Mouse (Mus musculus): ENCODE data around the gene Itga4.

The Itga4 gene

DNA sequence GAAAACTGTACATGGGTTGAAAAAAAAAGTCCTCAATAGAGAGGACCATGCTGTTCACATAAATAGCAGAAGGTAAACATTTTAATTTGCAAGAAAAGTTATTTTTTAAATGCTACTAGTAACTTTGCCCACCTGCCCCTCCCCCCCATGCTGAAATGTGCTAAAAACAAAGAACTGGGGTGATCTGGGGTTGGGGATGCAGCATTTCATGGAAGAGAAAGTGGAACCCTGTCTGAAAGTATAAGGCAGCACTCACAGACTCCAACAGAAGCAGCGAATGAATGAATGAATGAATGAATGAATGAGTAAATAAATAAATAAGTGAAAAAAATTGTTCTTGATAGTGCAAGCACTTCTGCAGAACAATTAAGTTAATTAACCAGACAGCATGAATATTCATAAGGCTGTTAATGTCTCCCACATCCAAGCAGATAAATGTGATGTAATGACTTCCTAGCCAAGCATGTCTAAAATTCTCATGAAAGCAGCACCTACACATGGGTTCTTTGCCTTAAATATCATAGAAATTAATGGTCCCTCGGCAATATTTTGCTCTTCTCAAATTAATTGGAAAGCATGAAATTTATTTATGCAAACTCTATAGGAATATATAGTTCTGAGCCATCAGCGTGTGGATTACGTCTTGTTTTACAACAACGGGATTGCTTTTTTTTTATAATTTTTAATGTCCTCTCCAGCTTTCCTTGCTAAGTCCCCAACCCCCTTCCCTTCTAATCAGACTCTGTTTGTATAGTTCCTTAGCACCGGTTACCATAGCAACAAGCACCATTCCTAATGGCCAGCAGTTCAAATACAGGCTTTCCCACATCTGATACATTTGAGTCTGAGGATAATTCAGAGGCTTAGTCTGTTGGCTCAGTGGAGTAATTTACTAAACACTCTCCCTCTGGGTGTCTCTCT, 96.2 kb downstream of the Itga4 start:
- in situ Hi-C loops (cut with MboI, MseI): loop anchor here (25.0 kb wide), 1 partner anchor 311 kb away; no protein-coding TSS in a partner anchor

DNA sequence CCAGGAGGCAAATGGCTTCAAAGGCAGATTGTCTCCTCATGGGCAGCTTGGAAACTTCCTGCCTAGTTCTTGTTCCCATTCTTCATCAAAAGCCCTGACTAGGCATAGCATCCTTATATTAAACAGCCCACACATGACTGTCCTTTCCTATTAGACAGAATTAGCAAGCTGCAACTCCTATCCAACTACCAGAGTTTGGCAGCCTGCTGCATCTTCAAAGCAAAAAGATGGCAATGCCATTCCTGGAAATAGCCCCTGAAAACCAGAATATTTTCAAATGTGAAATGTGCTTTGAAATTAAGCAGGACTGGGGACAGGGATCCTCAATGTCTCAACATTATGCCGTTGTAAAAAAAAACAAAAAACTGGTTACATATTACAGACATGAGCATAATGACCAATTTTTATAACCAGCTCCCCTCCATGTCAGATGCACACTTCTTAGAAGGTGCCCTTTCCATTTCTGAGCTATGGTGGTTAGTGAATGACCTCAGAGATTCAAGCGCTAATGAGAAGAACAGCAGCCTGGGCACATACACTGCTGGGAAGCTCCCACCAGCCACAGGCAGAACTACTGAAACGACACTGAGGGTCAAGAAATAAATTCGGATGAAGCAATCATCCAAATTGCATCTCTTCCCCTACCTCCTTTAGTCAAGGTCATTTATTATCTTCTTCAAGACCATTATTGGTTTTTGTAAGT, 97.0 kb downstream of the Itga4 start:
- in situ Hi-C loops (cut with MboI, MseI): loop anchor here (25.0 kb wide), 1 partner anchor 310 kb away; no protein-coding TSS in a partner anchor

DNA sequence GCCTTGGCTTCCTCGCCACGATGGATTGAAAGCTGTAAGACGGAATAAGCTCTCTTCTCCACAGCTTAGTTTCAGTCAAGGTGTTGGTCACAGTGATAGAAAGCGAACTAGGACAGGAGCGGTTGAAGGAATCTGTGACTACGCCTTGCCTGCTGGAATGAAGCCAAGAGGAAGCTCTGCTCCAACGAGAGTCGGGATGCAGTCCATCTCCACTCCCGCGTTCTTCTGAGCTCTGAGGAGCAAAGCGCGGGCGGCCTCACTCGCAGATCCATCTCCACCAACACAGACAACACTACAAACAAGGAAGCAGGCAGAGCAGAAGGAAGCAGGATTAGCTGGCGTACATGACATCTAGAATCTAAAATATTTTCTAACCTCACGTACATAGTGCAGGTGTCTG, 99.5 kb downstream of the Itga4 start:
- in situ Hi-C loops (cut with MboI, MseI): loop anchor here (25.0 kb wide), 1 partner anchor 308 kb away; no protein-coding TSS in a partner anchor

DNA sequence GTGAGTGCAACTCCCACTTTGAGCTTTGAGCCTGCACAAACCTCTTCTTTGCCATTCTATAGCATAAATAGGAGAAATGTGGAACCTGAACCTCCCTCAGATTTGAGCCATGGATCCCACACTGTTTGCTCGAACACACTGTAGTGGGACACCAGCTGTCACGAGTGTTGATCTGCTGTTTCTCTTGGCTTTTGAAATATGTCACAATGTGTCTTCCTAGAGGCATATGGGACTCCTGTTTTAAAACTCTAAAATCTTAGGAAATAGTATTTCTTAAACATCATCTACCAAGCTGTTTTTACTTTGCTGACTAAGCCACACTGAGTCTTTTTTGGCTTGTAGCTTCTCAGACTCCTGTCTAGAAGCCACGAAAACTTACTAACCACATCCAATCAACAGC, 102.6 kb downstream of the Itga4 start:
- in situ Hi-C loops (cut with MboI, MseI): loop anchor here (25.0 kb wide), 1 partner anchor 304 kb away; no protein-coding TSS in a partner anchor

DNA sequence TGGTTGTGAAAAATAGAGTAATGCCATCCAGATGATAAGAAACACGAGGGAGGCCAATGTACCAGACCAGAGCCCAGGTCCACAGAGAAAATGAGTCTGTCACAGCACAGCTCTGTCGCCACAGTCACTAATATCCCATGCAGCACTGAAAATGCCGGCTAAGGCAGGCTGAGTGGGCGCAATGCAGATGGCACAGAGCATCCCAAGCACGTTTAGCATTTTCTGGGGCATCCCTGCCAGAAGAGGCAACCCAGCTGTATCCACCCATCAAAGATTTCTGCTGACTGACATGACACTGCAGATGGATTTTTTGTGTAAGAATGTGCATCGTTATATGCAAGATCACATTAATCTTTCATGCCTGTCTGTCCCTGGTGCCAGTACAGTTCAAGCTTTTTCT, 106.8 kb downstream of the Itga4 start:
- in situ Hi-C loops (cut with MboI, MseI): loop anchor here (25.0 kb wide), 1 partner anchor 300 kb away; no protein-coding TSS in a partner anchor

DNA sequence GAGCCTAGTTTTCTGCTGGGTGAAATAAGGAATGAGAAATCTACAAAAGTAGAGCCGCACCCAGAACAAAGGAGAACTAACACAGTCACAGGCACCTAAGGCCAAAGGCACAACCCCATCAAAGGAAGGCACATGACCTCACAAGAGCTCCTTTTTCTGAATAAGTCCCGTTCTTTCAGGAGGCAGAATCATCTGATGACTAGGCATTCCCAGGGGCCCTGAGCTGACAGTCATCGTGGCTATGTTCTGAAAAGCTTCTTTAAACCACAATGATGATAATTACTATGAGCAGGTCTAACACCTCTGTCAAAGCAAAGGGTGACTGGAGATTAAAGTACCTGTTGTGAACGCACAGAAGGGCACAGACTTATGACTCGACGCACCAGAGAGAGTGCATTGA, 108.7 kb downstream of the Itga4 start:
- in situ Hi-C loops (cut with MboI, MseI): loop anchor here (25.0 kb wide), 1 partner anchor 298 kb away; no protein-coding TSS in a partner anchor

DNA sequence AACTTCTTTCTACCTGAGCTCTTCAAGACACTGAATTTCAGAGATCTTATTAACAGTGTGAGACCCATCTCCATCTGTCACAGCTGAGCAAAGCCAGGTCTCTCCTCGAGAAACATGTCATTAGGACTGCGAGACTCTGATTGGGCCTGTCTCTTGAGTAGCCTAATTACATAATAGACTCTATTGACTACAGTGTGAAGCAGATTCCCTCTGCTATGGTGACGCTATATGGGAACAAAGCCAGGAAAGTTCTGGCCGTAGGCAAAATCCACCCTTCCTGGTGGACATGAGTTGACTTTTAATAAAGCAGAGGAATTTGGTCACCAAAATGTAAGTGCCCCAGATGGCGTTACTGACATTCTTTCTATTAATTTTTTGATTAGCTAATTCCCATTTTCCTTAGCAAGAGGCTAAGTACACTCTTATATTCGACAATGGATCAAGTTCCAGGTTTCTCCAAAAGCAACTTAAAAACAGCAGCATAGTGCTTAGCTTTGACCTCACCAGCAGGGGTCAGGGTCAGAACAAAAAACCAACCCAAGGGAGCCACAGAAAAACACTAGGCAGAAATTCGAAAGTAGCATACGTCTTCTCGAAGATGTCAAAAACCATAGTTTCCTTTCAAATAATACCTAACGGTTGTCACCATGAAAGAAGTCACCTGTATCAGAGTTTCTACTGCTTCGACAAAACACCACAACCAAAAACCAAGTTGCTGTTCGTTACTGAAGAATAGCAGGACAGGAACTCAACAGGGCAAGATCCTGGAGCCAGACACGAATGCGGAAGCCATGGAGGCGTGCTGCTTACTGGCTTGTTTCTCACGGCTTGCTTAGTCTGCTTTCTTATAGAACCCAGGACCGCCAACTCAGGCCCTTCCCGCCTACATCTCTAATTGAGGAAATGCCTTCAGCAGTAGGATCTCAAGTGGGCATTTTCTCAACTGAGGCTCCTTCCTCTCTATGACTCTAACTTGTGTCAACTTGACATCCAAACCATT, 112.5 kb downstream of the Itga4 start:
- in situ Hi-C loops (cut with MboI, MseI): loop anchor here (5.0 to 25.0 kb wide), 2 partner anchors 135 to 295 kb away; no protein-coding TSS in a partner anchor

DNA sequence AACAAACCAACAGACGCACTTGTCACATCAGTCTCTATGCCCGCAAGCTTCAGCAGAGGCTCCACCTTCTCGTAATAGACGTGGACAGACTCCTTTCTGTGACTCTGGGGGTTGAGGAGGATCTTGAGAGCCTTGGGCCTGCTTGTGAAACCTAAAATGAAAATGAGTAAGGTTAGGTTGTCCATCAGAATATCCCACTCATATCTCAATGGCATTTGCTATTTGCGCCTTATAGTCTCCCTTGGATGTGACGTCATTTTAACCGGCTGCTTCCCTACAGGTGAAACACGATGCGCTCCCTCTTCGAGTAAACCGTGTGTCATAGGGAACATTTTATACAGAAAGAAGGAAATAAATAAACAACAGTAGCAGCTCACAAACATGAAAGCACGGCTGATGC, 113.4 kb downstream of the Itga4 start:
- in situ Hi-C loops (cut with MboI, MseI): loop anchor here (5.0 to 25.0 kb wide), 2 partner anchors 134 to 294 kb away; no protein-coding TSS in a partner anchor

DNA sequence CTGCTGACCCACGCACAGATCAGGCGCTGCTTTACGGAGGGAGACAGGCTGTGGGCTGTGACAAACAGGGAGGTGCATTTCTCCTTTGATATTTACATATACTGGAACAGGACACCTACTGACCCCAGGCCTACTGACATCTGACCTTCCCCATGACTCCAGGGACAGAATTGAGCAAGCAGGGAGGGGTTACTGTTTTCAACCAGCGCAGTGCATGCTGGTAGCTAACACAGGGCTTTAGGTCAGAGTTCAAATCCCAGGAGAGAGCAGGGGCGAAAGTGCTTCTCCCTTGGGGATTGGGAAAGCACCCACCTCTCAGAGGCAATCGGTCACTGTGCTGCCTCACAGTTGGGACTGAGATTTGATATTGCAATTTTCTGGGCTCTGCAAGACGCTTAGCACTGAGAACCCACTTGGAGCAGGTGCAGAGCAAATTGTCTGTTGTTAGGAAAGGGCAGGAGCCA, 113.9 kb downstream of the Itga4 start:
- in situ Hi-C loops (cut with MboI, MseI): loop anchor here (5.0 to 25.0 kb wide), 2 partner anchors 133 to 293 kb away; no protein-coding TSS in a partner anchor

DNA sequence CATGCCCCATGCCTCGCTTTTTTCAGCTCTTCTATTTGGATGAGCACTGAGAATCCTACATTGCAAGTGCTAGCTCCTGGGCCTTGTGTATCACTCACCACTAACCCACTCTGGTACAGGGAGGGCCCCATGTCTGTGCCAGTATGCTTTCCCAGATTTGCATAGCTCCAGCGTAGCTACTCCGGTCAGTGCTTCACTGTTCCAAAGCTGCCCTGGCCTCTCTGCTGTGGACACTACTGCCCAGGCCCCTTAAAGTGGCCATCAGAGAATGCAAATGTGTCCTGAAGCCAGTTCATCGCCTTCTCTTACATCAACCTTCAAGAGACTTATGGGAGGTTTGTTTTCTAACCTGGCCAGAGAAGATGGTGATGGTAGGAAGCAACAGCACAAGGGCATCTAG, 114.7 kb downstream of the Itga4 start:
- in situ Hi-C loops (cut with MboI, MseI): loop anchor here (5.0 to 25.0 kb wide), 2 partner anchors 132 to 292 kb away; no protein-coding TSS in a partner anchor

DNA sequence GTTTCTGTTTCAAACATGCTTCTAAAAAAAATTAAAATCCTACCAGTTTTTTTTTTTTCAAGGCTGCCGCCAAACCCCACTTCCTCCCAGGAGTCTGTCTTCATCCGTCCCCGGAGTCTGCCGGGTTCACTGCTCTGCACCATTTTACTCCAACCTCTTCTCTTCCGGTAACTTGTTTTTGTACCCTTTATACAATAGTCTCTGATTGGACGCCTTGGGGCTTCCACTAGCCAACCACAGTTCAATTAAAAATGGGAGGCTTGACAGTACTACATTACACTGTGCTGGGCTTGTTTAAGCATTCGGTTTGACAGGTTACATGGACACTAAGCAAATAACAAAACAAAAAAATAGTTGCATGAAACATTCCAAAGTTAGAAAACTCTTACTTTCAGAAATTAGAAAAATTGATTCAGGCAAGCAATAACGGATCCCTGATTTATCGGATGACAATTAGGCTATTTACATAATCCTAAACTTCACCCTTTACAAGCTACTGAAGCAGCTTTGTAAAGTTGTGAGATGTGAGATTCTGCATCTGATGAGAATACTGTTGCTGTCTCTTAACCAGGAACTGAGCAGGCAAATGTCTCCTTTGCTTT, 115.6 kb downstream of the Itga4 start:
- in situ Hi-C loops (cut with MboI, MseI): loop anchor here (25.0 kb wide), 1 partner anchor 291 kb away; no protein-coding TSS in a partner anchor

DNA sequence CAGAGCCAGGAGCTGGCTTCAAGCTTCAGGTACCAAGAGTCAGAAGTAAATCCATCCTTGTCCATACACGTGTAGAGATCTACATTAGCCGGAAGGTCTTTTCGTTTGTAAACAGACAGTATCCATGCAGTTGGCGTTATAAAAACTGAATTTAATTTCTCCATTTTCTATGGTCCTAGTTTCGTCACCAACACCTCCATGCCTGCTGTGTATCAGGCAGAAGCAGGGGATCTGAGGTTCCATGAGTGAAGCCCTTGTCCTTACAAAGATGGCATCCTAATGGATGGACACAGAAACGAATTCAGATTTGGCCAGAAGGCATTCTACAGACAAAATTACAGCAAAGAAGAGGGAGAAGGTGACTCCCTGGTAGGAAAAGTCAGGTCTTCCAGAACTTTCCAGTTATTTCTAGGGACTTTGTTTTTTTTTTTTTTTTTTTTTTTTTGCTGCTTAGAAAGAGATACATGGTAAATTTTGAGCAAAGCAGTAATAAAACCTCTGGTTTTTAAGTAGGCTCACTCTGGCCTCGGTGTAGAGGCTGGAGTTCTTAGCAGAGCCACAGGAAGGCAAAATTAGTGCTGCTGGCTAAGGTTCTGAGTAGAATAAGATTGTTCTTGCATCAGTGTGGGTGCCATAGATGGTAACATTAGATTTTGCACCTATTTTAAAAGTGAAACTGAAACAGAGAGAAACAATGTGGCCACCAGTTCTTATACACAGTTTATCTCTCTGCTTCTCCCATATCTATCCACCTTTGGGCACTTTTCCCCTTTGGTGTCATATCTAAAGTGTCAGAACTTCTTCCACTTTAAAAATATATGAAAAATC, 116.3 kb downstream of the Itga4 start:
- in situ Hi-C loops (cut with MboI, MseI): loop anchor here (25.0 kb wide), 1 partner anchor 291 kb away; no protein-coding TSS in a partner anchor

DNA sequence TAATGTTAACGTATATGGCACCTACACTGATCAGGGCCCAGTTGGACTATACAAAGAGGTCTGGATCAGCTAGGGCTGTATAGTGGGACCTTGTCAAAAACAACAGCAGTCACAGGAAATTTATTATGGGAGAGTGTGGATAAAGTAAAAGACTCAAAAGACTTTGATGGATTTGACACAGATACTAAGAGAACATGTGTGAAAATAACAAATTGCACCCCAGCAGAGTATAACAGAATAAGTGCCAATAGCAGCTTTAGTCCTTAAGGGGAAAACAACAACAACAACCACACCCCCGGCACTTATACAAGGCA, 116.9 kb downstream of the Itga4 start:
- in situ Hi-C loops (cut with MboI, MseI): loop anchor here (25.0 kb wide), 1 partner anchor 290 kb away; no protein-coding TSS in a partner anchor

DNA sequence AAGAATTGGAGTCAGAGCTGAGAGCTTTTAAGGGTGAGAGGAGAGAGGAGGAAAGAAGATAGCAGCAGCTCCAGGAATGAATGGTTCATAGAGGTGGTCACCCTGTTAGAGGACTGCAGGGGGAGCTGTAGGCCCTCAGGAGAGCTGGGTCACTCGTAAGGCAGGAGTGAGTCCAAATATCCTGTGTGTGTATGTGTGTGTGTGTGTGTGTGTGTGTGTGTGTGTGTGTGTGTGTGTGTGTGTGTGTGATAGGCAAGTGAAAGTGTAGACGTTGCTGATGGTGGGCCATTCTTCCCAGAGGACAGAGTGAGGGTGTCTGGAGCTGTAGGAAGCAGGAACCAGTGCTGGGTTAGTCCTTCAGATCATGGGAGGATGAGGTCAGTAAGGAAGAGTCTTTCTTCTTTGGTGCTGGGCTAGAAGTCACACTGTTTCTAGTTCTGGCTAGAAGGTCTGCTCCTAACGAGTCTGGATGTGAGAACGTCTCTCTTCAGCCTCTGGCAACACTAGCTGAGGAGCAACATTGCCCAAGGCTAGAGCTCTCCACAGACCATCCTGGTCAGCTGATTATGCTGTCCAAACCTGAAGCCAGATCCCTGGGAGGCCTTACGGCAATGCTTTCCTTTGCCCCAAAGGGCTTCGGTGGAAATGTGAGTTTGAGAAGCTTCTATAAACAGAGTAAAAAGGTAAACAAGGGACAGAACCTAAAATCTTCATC, 117.4 kb downstream of the Itga4 start:
- in situ Hi-C loops (cut with MboI, MseI): loop anchor here (25.0 kb wide), 1 partner anchor 290 kb away; no protein-coding TSS in a partner anchor

DNA sequence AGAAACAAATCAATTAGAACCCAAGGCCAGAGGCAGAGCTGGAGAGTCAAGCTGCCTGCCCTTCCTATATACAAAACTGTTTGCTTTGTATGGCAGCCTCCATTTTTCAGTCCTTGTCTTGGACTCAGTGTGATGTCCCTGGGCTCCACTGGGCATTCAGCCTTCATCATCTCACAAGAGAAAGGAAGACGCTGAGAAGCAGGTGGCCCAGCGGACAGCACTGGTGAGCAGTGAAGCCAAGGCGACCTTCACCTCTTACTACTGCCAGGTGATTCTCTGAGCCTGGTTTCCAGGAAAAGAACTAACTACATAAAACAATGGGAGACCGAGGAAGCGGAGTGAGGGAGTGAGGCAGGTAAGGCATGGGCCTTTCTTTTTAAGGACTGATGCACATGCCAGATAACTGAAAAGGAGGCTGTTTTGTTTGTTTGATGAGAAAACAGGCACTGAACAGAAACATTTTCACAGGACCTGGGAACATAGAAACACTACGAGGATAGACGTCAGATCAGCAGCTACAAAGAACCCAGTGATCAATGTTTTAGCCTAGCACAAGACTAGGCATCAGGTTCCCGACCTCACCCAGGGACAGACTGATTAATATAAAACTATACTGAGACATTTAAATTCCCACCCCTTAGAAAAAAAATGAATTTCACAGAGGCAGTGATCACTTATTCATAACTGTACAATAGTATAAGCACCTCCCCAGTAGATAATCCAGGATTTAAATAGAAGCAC, 123.3 kb downstream of the Itga4 start:
- in situ Hi-C loops (cut with MboI, MseI): loop anchor here (25.0 kb wide), 1 partner anchor 909 kb away; the partner anchor contains the start of gene Prdx6b

DNA sequence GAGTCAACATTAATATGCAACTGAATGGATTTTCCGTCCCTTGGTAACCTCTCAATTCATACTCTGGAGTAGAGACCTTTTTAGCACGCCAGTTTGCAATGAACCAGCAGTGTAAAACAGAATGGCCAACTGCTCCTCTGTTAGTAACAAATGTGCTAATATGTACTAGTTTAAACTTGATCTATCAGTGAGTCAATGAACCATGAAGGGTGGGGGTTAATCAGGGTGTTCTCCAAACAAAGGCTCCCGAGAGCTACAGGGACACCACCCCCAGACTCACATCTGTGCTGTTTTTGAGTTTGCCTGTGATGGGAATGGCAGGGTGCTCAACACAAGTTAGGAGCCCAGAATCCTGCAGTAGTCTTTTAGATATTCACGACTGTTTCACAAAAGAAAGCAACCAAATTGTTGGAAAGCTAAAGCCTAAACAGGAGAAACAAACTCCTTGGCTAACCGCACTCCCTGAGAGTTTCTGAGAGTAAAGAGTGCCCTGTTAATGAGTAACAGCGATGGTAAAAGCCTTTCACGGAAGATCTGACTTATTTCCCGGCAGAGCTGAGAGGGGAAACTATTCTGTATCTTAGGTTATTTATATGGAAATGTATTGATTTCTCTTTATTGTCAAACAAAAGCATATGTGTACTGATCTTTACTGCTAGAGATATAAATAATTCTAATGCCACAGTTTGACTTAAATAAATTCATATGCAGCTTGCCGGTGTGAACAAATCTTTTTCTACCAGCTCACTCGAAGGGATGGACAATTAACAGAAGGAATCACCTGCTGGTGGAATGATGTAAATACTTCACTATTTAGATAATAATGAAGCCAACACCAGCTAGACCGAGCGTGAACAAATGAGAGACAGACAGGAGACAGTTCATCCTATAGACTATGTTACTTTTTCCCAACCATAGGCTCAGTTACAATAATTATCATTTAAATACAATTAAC, 124.1 kb downstream of the Itga4 start:
- in situ Hi-C loops (cut with MboI, MseI): loop anchor here (25.0 kb wide), 1 partner anchor 908 kb away; the partner anchor contains the start of gene Prdx6b

All from T-helper 2 cell (primary cell).